In genomic region chr13:97312420-97313370, GRCm38 (mm10) we compare ENCODE assay signal across 12 mouse cellular contexts.
DNase-seq lines count a peak whose midpoint lies in the region; ATAC-seq lines count a peak whose summit lies in the region.
"Had no signal": no experiment of that assay in that cellular context is flagged by ENCODE, and none has a peak within 500 bp of the region (broad histone marks: within the 10 kb centered on the region; RNA-seq: fewer than 3 reads in every experiment).

No protein-coding gene starts in this region.

- no peaks in the 10 kb centered on the region for H3K36me3 ChIP-seq in heart, embryonic 14.5 days (ENCODE audit: control insufficient read depth, insufficient read depth, low read length)
- H3K36me3 ChIP-seq in kidney, embryonic 14.5 days (ENCODE audit: control insufficient read depth, insufficient read depth, low read length), result no peaks in the 10 kb centered on the region
- no peaks in the 10 kb centered on the region for H3K36me3 ChIP-seq in forebrain, embryonic 16.5 days (ENCODE audit: control insufficient read depth, insufficient read depth)

- peaks cover 18 to 32% of the 10 kb centered on the region in 2 experiments for H3K4me1 ChIP-seq in heart, embryonic 14.5 days (ENCODE audit: control insufficient read depth in 2 of 2, insufficient read depth in 2 of 2, low read length in 2 of 2)
- H3K4me1 ChIP-seq in kidney, embryonic 14.5 days (ENCODE audit: control insufficient read depth, insufficient read depth, low read length), result peaks cover 36% of the 10 kb centered on the region; the same call in 1 of the 2 replicates
- H3K4me1 ChIP-seq in forebrain, embryonic 16.5 days (replicated peaks; ENCODE audit: control insufficient read depth, insufficient read depth, low read length), result peaks cover 8% of the 10 kb centered on the region

- H3K9me3 ChIP-seq in heart, embryonic 14.5 days (ENCODE audit: control insufficient read depth, low read length), result no peaks in the 10 kb centered on the region
- no peaks in the 10 kb centered on the region for H3K9me3 ChIP-seq in kidney, embryonic 14.5 days (ENCODE audit: control insufficient read depth, low read length)
- H3K9me3 ChIP-seq in forebrain, embryonic 16.5 days (ENCODE audit: control insufficient read depth, low read length), result no peaks in the 10 kb centered on the region

- ATAC-seq in heart, embryonic 14.5 days (ENCODE audit: insufficient number of reproducible peaks, insufficient read depth, low FRiP score, low read depth), result no peak
- ATAC-seq in kidney, embryonic 14.5 days (ENCODE audit: low FRiP score, low TSS enrichment), result no peak
- peak; percentile 61; the same call in 1 of the 2 replicates for ATAC-seq in forebrain, embryonic 16.5 days
- no peak for ATAC-seq in megakaryocyte, adult 5-6 weeks (ENCODE audit: poor library complexity, severe bottlenecking)

- intact Hi-C loops in heart, postnatal 36 days (cut with DNase I), result no loop called here

- no peak for DNase-seq in heart, postnatal 36 days
- peak; percentile 28 to 47 for DNase-seq in kidney, postnatal 25 days
- peak; percentile 6 for DNase-seq in brain, adult 2 months (ENCODE audit: low read depth, low spot score)
- no peak for DNase-seq in embryo, embryonic 11 days
- DNase-seq: adrenal gland, postnatal 10 days; cerebellum, adult 11 months; lung, adult 18-20 months had no signal

- H3K4me3 ChIP-seq in heart, embryonic 14.5 days (ENCODE audit: control insufficient read depth in 1 of 2, insufficient read depth in 1 of 2, low read depth in 1 of 2, low read length in 2 of 2), result no peak overlapping the region
- no peak overlapping the region for H3K4me3 ChIP-seq in kidney, embryonic 14.5 days (ENCODE audit: low read length)
- no peak overlapping the region for H3K4me3 ChIP-seq in forebrain, embryonic 16.5 days (replicated peaks; ENCODE audit: low read length)

- no peak overlapping the region for H3K27ac ChIP-seq in heart, embryonic 14.5 days (replicated peaks in 1 of 2; ENCODE audit: control insufficient read depth in 1 of 2, insufficient read depth in 1 of 2, low read depth in 2 of 2, low read length in 2 of 2)
- no peak overlapping the region for H3K27ac ChIP-seq in kidney, embryonic 14.5 days (ENCODE audit: low read depth, low read length)
- no peak overlapping the region for H3K27ac ChIP-seq in forebrain, embryonic 16.5 days (ENCODE audit: low read length)

- peak overlapping the region; percentile 18; the same call in 1 of the 2 replicates for H3K9ac ChIP-seq in heart, embryonic 14.5 days (ENCODE audit: low read length)
- H3K9ac ChIP-seq in kidney, embryonic 14.5 days (ENCODE audit: low read depth, low read length), result no peak overlapping the region
- H3K9ac ChIP-seq in forebrain, embryonic 16.5 days (replicated peaks; ENCODE audit: low read depth, low read length), result no peak overlapping the region

- no peaks in the 10 kb centered on the region for H3K27me3 ChIP-seq in heart, embryonic 14.5 days (ENCODE audit: control insufficient read depth, insufficient read depth, low read length)
- no peaks in the 10 kb centered on the region for H3K27me3 ChIP-seq in kidney, embryonic 14.5 days (ENCODE audit: control insufficient read depth, insufficient read depth, low read length)
- H3K27me3 ChIP-seq in forebrain, embryonic 16.5 days (replicated peaks; ENCODE audit: control insufficient read depth, insufficient read depth, low read length), result no peaks in the 10 kb centered on the region
- H3K27me3 ChIP-seq: CH12.LX had no signal

- WGBS in heart, embryonic 14.5 days, result 67% methylated on average over 16 of the region's 16 CpGs
- WGBS in kidney, embryonic 14.5 days, result 74% methylated on average over 16 of the region's 16 CpGs
- WGBS in forebrain, embryonic 16.5 days, result 48% methylated on average over 16 of the region's 16 CpGs

- H3K4me2 ChIP-seq in heart, embryonic 14.5 days (ENCODE audit: low read length), result peak overlapping the region; percentile 50
- H3K4me2 ChIP-seq in kidney, embryonic 14.5 days (replicated peaks; ENCODE audit: low read depth, low read length), result no peak overlapping the region
- H3K4me2 ChIP-seq in forebrain, embryonic 16.5 days (ENCODE audit: low read length), result no peak overlapping the region

Comparison
In these comparisons a context has a peak if more than half of its experiments do, and no peak if none do; other contexts are left out.
1. DNase-seq: peak in kidney, postnatal 25 days (2 of 2) and brain, adult 2 months (single experiment); none in heart, postnatal 36 days (0 of 2) and embryo, embryonic 11 days (single experiment).